Mouse (Mus musculus) CH12.LX (cell line): ENCODE data around the gene Prrx2.
A peak's percentile ranks its signal among the peaks of the same experiment; 100 is the strongest.

Experiments used
- CTCF ChIP-seq, 2 experiments: IDR thresholded peaks in 1 of 2; conservative IDR thresholded peaks in 1 of 2; 2 replicates each; pipeline ENCODE4 v1.5.1; 2011 to 2012; ENCODE audit warnings: low read depth in 2 of 2, low read length in 2 of 2, improper control_type of control experiment in 1 of 2, inconsistent platforms in 1 of 2, mild to moderate bottlenecking in 1 of 2, moderate library complexity in 1 of 2
- EP300 ChIP-seq: IDR thresholded peaks from 2 replicates; pipeline ENCODE4 v1.6.1; 2011; ENCODE audit warnings: low read length, improper control_type of control experiment
- KAT2A ChIP-seq: IDR thresholded peaks from 2 replicates; pipeline ENCODE4 v1.6.1; 2012; ENCODE audit warnings: low read length, improper control_type of control experiment, inconsistent platforms; ENCODE audit not compliant: insufficient replicate concordance
- NELFE ChIP-seq: IDR thresholded peaks from 2 replicates; pipeline ENCODE4 v1.6.1; 2011; ENCODE audit warnings: low read depth, low read length, improper control_type of control experiment
- POLR2A ChIP-seq: IDR thresholded peaks from 2 replicates; pipeline ENCODE4 v1.6.1; 2011; ENCODE audit warnings: low read depth, mild to moderate bottlenecking, improper control_type of control experiment, low read length
- POLR2AphosphoS2 ChIP-seq: IDR thresholded peaks from 2 replicates; pipeline ENCODE4 v1.6.1; 2011; ENCODE audit warnings: low read depth, low read length, improper control_type of control experiment
- RAD21 ChIP-seq: IDR thresholded peaks from 2 replicates; pipeline ENCODE4 v1.6.1; 2011; ENCODE audit warnings: low read depth, mild to moderate bottlenecking, low read length, improper control_type of control experiment, moderate library complexity
- SIN3A ChIP-seq: IDR thresholded peaks from 2 replicates; pipeline ENCODE4 v1.6.1; 2012; ENCODE audit warnings: low read length, improper control_type of control experiment, inconsistent platforms
- TBP ChIP-seq: conservative IDR thresholded peaks from 2 replicates; pipeline ENCODE4 v1.6.1; 2011; ENCODE audit warnings: low read depth, low read length, improper control_type of control experiment
- TCF12 ChIP-seq: IDR thresholded peaks from 2 replicates; pipeline ENCODE4 v1.6.1; 2014; ENCODE audit warnings: low read depth, mild to moderate bottlenecking, inconsistent platforms, low read length, improper control_type of control experiment
- USF1 ChIP-seq: IDR thresholded peaks from 2 replicates; pipeline ENCODE4 v1.6.1; 2014; ENCODE audit warnings: low read depth, mild to moderate bottlenecking, inconsistent platforms, low read length, improper control_type of control experiment
- ZC3H11A ChIP-seq: IDR thresholded peaks from 2 replicates; pipeline ENCODE4 v1.6.1; 2012; ENCODE audit warnings: low read depth, mild to moderate bottlenecking, inconsistent platforms, low read length, improper control_type of control experiment

- TF ChIP-seq POLR2A (no peak), CTCF (conservative IDR thresholded peaks at IDR 0.05 in 1 of 2, IDR thresholded peaks at IDR 0.05 in 1 of 2; ENCODE audit: low read depth in 2 of 2, low read length in 2 of 2) (peak; percentile 64 to 83), SIN3A (no peak), NELFE (no peak), TCF12 (0 out of 2 replicates have a peak, but pooled peaks have one; percentile 24), POLR2AphosphoS2 (no peak), EP300 (no peak), TBP (no peak), RAD21 (peak; percentile 64), KAT2A (no peak), ZC3H11A (peak; percentile 27; the same call in 1 of the 2 replicates), USF1 (no peak)
These were observed 56.2 kb downstream of the Prrx2 start for GRCm38 (mm10) chr2:30891002-30891401.
